Mouse (Mus musculus): ENCODE measurements around the gene Dlg5.
A peak's percentile ranks its signal among the peaks of the same experiment; 100 is the strongest.

Dlg5 gene

DNA sequence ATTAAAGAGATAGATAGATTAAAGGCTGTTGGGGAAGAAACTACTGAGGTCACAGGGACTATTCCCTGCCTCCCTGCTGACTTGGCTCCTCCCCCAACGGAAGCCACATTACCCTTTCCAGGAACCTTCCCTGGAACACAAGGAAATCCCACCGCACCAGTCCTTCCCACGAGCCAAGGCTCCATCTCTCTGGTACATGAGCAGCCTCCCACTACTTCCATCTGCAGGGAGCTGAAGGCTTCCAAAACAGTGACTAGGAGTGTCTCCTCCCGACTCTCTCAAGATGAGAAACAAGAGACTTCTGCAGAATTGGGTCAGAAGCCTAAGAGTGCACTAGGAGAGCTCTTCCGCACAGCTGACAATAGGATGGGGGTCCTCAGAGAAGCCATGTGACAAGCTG is 47.9 kb downstream of the Dlg5 start:
- no peak for ATAC-seq (ENCODE audit: insufficient number of reproducible peaks, low FRiP score, low TSS enrichment)

DNA sequence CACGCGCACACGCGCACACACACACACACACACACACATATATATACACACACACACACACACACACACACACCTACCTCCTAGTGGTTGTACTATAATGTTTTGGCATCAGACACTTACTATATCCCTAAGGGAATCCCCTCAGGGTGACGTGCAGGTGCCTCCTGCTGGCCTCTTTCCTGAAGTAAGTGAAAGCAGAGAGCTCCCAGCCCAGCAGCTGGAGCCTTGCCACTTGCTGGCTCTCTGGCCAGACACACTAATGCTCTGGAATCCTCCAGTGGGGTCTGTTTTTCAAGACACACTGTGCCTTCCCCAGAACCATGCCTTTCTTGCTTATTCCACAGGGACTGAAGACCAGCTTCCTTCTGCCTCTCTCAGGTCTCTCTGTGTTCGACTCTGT is 48.8 kb downstream of the Dlg5 start:
- no peak for ATAC-seq (ENCODE audit: insufficient number of reproducible peaks, low FRiP score, low TSS enrichment)

- peak; percentile 65 for ATAC-seq (ENCODE audit: insufficient number of reproducible peaks, low FRiP score, low TSS enrichment)
Measured at GRCm38 (mm10) chr14:24190131-24190530, 55.6 kb downstream of the Dlg5 start.

DNA sequence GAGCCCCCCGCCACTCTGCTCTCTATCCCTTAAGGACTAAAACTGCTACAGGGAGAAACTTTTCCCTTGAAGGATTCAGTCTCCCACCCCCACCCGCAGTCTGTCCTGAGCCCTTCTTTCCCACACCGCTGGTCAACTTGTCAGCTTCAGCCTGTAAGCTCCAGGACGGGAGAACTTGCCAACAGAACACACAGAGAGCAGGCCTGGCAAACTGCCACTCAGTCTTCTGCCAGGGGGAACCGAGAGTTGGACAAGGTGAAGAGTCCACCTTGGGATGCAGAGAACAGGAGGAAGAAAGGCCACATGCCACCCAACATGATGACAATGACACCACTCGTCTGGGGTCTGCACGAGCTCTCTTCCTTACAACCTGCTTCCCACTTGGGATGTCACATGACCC is 56.1 kb downstream of the Dlg5 start:
- peak; percentile 32; the same call in 1 of the 2 replicates for ATAC-seq (ENCODE audit: insufficient number of reproducible peaks, low FRiP score, low TSS enrichment)

DNA sequence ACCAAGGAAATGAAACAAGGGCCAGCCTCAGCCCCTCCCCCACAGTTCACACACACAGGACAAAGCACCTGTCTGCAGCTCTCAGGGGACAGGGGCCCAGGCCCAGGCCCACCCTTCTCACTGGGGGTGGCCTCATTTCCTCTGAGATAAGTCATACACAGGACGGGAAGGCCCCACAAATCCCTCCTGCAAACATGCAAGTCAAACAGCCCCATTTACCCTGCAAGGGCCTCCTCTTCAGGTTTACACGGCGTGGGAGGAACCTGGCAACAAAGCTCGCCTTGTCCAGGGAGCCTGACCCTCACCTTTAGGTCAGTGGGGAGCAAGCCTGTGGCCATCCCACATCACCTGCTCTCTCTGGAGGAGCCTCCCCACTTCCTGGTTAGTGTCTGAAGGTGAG is 60.2 kb downstream of the Dlg5 start:
- no peak for ATAC-seq (ENCODE audit: insufficient number of reproducible peaks, low FRiP score, low TSS enrichment)

GRCm38 (mm10) chr14:24182955-24183354 is 62.8 kb downstream of the Dlg5 start:
- no peak for ATAC-seq (ENCODE audit: insufficient number of reproducible peaks, low FRiP score, low TSS enrichment)

DNA sequence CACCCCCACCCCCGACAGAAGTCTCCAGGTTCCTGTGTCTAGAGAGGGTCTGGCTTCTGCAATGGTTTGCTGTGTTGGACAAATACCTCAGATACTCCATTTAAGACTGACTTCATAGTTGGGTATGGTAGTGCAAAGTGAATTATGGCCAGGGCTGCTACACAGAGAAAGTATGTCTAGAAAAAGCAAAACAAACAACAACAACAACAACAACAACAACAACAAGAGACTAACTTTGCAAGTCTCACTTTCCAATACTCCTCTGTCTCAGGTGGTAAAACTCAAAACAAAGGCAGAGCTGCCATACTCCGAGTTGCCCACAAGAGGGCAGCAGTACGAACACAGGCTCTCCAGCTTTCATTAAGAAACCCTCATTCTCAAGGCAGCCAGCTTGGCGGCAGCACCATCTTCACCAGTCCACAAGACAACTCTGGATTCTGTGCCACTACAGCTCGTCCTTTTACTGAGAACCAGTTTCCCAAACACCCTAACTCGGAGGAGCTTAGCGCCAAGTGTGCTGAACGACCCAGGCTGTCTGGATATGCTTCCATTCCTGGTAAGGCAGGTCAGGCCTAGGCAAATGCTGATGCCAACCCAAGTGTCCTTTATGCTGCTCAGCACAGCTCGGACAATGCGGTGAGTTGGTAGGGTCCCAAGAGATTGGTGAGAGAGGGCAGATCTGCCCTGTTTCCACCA is 63.8 kb downstream of the Dlg5 start:
- peak; percentile 70 for ATAC-seq (ENCODE audit: insufficient number of reproducible peaks, low FRiP score, low TSS enrichment)

DNA sequence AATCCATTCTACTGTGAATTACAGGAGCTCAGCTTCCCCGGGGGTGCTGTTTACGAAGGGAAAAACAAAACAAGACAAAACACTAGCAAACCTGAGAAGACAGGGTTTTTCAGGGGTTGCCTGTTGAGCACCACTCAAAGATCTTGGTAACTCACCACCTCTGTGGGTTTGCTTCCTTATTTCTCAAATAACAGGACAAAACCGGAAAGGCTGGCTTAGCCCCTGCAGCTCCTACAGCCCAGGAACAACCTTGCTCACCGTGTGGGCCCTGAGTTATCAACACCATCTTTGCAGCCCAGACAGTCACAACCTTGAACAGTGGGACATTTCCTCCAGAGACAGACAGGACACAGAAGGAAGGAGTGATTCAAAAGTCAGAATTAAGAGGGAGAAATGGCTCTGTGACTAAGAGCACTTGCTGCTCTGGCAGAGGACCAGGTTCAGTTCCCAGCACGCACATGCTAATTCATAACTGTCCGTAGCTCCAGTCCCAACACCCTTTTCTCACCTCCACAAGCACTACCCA is 66.2 kb downstream of the Dlg5 start:
- ATAC-seq (ENCODE audit: insufficient number of reproducible peaks, low FRiP score, low TSS enrichment), result no peak

- ATAC-seq (ENCODE audit: insufficient number of reproducible peaks, low FRiP score, low TSS enrichment), result no peak
Measured at GRCm38 (mm10) chr14:24176609-24177008, 69.1 kb downstream of the Dlg5 start.

GRCm38 (mm10) chr14:24173326-24173725 is 72.4 kb downstream of the Dlg5 start:
- ATAC-seq (ENCODE audit: insufficient number of reproducible peaks, low FRiP score, low TSS enrichment), result peak; percentile 38; the same call in 1 of the 2 replicates

GRCm38 (mm10) chr14:24171639-24172311 is 73.9 kb downstream of the Dlg5 start:
- ATAC-seq (ENCODE audit: insufficient number of reproducible peaks, low FRiP score, low TSS enrichment), result no peak

DNA sequence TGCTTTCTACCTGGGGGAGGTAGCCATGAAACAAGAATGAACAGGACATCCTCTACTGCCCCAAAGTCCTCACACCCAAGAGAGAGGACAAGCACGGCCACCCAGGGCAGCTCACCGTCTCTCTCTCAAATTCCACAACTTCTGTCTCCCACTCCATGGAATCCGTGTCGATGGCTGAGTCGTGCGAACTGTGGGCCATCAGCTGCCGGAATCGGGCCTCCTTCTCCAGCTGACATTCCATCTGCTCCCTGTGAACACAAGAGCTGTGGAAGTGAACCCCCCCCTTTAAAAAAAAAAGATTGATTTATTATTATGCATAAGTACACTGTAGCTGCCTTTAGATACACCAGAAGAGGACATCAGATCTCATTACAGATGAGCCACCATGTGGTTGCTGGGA is 79.7 kb downstream of the Dlg5 start:
- no peak for ATAC-seq (ENCODE audit: insufficient number of reproducible peaks, low FRiP score, low TSS enrichment)

DNA sequence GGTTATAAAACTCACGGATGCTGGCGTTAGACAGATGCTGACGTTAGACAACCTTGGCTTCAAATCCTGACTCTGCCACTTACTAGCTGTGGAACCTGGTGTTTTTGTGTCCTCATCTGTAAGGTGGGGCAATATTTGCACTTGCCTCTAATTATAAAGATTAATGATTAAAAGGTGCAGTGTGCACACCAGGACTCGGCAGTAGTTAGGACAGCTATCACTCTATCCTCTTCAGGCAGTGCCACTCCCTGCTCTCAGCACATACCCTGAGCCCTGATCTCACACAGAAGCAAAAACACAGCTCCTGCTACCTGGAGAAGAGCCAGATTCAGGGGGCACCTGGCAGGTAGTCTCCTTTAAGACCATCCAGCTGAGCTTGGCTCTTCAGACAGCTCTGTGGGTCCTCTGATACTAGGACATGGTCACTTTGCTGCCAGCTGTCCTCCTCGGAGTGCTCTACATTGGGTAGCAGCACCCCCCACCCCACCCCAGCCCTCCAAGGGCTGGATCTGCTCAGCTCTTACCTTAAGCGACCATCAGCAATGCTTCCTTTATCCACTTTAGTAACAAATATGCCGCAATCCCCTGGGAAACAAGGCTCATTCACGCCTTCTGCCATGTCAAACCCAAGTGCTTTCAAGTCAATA is 80.9 kb downstream of the Dlg5 start:
- no peak for ATAC-seq (ENCODE audit: insufficient number of reproducible peaks, low FRiP score, low TSS enrichment)

DNA sequence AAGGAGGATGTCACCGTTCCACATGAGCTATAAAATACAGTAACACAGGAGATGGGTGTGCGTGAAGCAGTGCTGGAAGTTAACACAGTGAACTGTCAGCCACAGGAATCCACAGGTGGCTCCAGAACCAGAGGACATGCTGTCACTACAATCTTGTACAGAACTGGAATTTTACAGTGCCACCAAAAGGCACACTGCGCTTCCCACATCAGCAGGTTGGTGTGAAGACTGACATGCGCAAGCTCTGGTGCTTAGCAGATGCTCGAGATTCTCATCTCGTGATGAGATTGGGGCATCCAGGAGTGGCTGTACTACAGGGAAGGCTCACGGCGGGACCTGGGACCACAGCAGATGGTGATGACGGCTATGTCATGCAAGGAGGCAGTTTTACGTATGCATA is 82.9 kb downstream of the Dlg5 start:
- ATAC-seq (ENCODE audit: insufficient number of reproducible peaks, low FRiP score, low TSS enrichment), result no peak

GRCm38 (mm10) chr14:24148892-24149291 is 96.8 kb downstream of the Dlg5 start:
- ATAC-seq (ENCODE audit: insufficient number of reproducible peaks, low FRiP score, low TSS enrichment), result no peak

- ATAC-seq (ENCODE audit: insufficient number of reproducible peaks, low FRiP score, low TSS enrichment), result no peak
Measured at GRCm38 (mm10) chr14:24144821-24145220, 100.9 kb downstream of the Dlg5 start.

GRCm38 (mm10) chr14:24144421-24144820 is 101.3 kb downstream of the Dlg5 start:
- ATAC-seq (ENCODE audit: insufficient number of reproducible peaks, low FRiP score, low TSS enrichment), result no peak

GRCm38 (mm10) chr14:24142926-24143430 is 102.7 kb downstream of the Dlg5 start:
- no peak for ATAC-seq (ENCODE audit: insufficient number of reproducible peaks, low FRiP score, low TSS enrichment)

DNA sequence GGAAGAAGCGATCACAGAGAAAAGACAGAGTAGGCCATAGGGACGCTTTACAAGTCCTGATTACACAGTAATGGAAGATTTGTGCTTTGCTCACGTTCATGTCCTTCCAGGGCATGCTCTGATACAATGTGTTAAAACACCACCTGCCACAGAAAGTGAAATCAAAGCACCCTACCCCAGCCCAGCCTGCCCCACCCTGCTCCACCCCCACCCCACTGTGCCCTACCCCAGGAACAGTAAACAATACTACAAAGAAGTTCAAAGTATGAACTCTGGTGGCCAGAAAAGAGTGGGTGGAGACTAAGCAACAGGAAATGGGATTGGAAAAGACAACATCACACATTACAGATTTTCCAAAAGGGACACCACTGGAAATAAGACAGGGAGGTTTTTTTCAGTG is 104.0 kb downstream of the Dlg5 start:
- no peak for ATAC-seq (ENCODE audit: insufficient number of reproducible peaks, low FRiP score, low TSS enrichment)

DNA sequence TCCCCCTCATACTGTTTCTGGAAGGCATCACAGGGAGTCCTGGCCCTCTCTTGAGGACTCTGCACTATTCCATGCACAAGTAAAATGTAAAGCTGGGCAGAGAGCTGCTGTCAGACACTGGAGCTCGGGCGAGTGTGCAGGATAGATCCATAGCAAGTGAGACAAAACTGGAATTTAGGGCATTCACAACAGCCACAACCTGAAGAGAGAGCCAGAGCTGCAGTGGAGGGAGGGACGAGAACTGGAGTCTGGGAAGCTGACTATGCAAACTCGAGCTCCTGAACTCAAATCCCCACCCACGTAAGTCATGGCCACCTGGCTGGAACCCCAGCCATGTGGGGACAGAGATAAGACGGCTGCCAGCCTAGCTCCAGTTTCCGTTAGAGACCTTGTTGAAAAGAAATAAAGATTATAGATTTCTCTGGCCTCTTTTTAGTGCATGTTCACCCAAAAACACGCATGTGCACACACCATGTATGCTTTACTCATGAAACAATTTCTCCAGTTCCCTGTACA is 105.4 kb downstream of the Dlg5 start:
- ATAC-seq (ENCODE audit: insufficient number of reproducible peaks, low FRiP score, low TSS enrichment), result no peak

DNA sequence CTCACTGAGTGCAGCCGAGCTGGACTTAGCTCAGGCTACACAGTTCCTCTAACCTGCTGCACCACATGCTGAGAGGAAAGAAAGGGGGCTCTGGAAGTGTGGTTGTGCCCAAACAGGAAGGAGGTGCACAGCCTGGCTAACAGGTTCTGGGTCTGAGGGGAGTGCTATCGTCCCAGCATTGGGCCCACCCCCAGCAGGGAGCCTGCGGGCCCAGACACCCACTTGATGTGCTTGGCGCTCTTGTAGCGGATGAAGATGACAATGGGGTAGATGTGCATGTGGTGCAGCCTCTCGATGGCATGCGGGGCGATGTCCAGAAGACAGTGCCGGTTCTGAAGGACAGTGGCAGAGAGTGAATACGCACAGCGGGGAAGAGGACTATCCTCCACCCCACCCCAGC is 108.8 kb downstream of the Dlg5 start:
- ATAC-seq (ENCODE audit: insufficient number of reproducible peaks, low FRiP score, low TSS enrichment), result no peak

Measured in cerebellum, adult (tissue).